ENCODE assay signal across 28 mouse cellular contexts in the genomic region with DNA sequence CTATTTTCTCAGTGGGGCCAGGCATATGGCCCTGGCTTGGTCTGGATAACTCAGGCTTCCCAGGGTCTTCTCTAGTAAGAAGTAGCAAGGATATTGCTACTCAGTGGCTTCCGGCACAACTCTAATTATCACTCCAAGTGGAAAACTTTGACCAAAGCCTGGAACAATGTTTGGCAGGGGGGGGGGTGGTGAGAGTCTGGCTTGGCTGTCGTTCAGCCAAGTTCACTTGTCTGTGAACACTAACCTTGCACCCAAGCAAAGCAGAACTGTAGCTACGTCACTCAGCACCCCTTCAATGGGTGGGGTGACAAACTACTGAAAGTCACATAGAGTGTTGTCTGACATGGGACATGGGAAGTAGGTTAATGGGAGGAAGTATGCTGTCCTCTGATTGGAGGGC. TPM values are rescaled to one million over a fixed set of nuclear protein-coding genes. Genes with fewer than 3 reads are reported as not detected.
DNase-seq lines count a peak whose midpoint lies in the region; ATAC-seq and TF ChIP-seq lines count a peak whose summit lies in the region.
"Had no signal": no experiment of that assay in that cellular context is flagged by ENCODE, and none has a peak within 500 bp of the region (broad histone marks: within the 10 kb centered on the region; RNA-seq: fewer than 3 reads in every experiment).

No protein-coding gene starts in this region.

- no peak overlapping the region for H3K4me3 ChIP-seq in heart, embryonic 10.5 days
- no peak overlapping the region for H3K4me3 ChIP-seq in midbrain, embryonic 10.5 days
- no peak overlapping the region for H3K4me3 ChIP-seq in midbrain, embryonic 14.5 days (replicated peaks; ENCODE audit: low read depth, low read length)
- H3K4me3 ChIP-seq in embryonic facial prominence, embryonic 10.5 days = no peak overlapping the region
- H3K4me3 ChIP-seq: embryonic facial prominence, embryonic 13.5 days; erythroblast, embryonic 14.5 days; heart, embryonic 15.5 days; hindbrain, embryonic 10.5 days; hindbrain, embryonic 13.5 days; intestine, embryonic 15.5 days had no signal

- ATAC-seq in midbrain, embryonic 14.5 days (ENCODE audit: low FRiP score, low TSS enrichment) = no peak
- ATAC-seq: forebrain, embryonic 14.5 days; forebrain, postnatal 0 days; hindbrain, embryonic 16.5 days; intestine, embryonic 15.5 days had no signal

- peaks cover 34% of the 10 kb centered on the region for H3K4me1 ChIP-seq in heart, embryonic 10.5 days
- peaks cover 85% of the 10 kb centered on the region for H3K4me1 ChIP-seq in midbrain, embryonic 10.5 days
- H3K4me1 ChIP-seq in midbrain, embryonic 14.5 days (ENCODE audit: control insufficient read depth, insufficient read depth, low read length) = peaks cover 37% of the 10 kb centered on the region
- peaks cover 63% of the 10 kb centered on the region for H3K4me1 ChIP-seq in embryonic facial prominence, embryonic 10.5 days

- no peak for TF ChIP-seq CTCF in brain, embryonic 14.5 days (IDR thresholded peaks at IDR 0.05; ENCODE audit: borderline replicate concordance, extremely low read depth, insufficient read depth, insufficient read length)

- WGBS in heart, embryonic 10.5 days = 31% methylated on average over 3 of the region's 3 CpGs
- WGBS in midbrain, embryonic 10.5 days = 74% methylated on average over 3 of the region's 3 CpGs
- WGBS in midbrain, embryonic 14.5 days = 63% methylated on average over 3 of the region's 3 CpGs
- WGBS in embryonic facial prominence, embryonic 10.5 days = 76% methylated on average over 3 of the region's 3 CpGs

- TF ChIP-seq POLR2A in brain, embryonic 14.5 days (IDR thresholded peaks at IDR 0.05; ENCODE audit: borderline replicate concordance, extremely low read depth, insufficient read depth, insufficient read length, poor library complexity, severe bottlenecking) = no peak

- H3K4me2 ChIP-seq in midbrain, embryonic 14.5 days (ENCODE audit: low read length) = no peak overlapping the region
- H3K4me2 ChIP-seq: embryonic facial prominence, embryonic 13.5 days; heart, embryonic 15.5 days; hindbrain, embryonic 13.5 days; intestine, embryonic 15.5 days had no signal

- DNase-seq in heart, embryonic 10.5 days (ENCODE audit: low spot score) = no peak
- no peak for DNase-seq in heart, adult 18-20 months
- no peak for DNase-seq in midbrain, embryonic 10.5 days (ENCODE audit: low spot score)
- DNase-seq in midbrain, embryonic 14.5 days = no peak
- peak; percentile 26 for DNase-seq in brain, embryonic 14.5 days (ENCODE audit: low read depth)
- no peak for DNase-seq in embryonic facial prominence, embryonic 10.5 days (ENCODE audit: low spot score)
- no peak for DNase-seq in embryo, embryonic 11 days
- DNase-seq: adrenal gland, adult 2 months; adrenal gland, postnatal 14 days; B cell, adult 2 months; cerebellum, adult 18-20 months; cerebellum, adult 9-10 months; cerebellum, postnatal 14 days; forebrain, postnatal 0 days; gastrocnemius, postnatal 25 days; heart, postnatal 10 days; heart, postnatal 36 days; kidney, adult 11 months had no signal

- H3K9me3 ChIP-seq in heart, embryonic 10.5 days = no peaks in the 10 kb centered on the region
- no peaks in the 10 kb centered on the region for H3K9me3 ChIP-seq in midbrain, embryonic 10.5 days (replicated peaks)
- no peaks in the 10 kb centered on the region for H3K9me3 ChIP-seq in midbrain, embryonic 14.5 days (ENCODE audit: control insufficient read depth, low read length)
- no peaks in the 10 kb centered on the region for H3K9me3 ChIP-seq in embryonic facial prominence, embryonic 10.5 days
- H3K9me3 ChIP-seq: embryonic facial prominence, embryonic 13.5 days; G1E; heart, embryonic 15.5 days; hindbrain, embryonic 10.5 days; hindbrain, embryonic 13.5 days; intestine, embryonic 15.5 days had no signal

- H3K27ac ChIP-seq in heart, embryonic 10.5 days = 0 out of 2 replicates have a peak overlapping the region, but pooled peaks have one; percentile 7
- peak overlapping the region; percentile 14 for H3K27ac ChIP-seq in midbrain, embryonic 10.5 days (replicated peaks)
- H3K27ac ChIP-seq in midbrain, embryonic 14.5 days (replicated peaks; ENCODE audit: low read depth, low read length) = no peak overlapping the region
- H3K27ac ChIP-seq in embryonic facial prominence, embryonic 10.5 days (replicated peaks) = no peak overlapping the region
- H3K27ac ChIP-seq: embryonic facial prominence, embryonic 13.5 days; heart, embryonic 15.5 days; hindbrain, embryonic 10.5 days; hindbrain, embryonic 13.5 days; intestine, embryonic 15.5 days had no signal

- no peaks in the 10 kb centered on the region for H3K27me3 ChIP-seq in heart, embryonic 10.5 days (ENCODE audit: insufficient read depth, poor library complexity, severe bottlenecking)
- H3K27me3 ChIP-seq in midbrain, embryonic 10.5 days (ENCODE audit: low read depth, poor library complexity, severe bottlenecking) = no peaks in the 10 kb centered on the region
- no peaks in the 10 kb centered on the region for H3K27me3 ChIP-seq in midbrain, embryonic 14.5 days (ENCODE audit: control insufficient read depth, insufficient read depth, low read length)
- H3K27me3 ChIP-seq in embryonic facial prominence, embryonic 10.5 days (replicated peaks; ENCODE audit: low read depth, poor library complexity, severe bottlenecking) = no peaks in the 10 kb centered on the region
- H3K27me3 ChIP-seq: CH12.LX; embryonic facial prominence, embryonic 13.5 days; heart, embryonic 15.5 days; hindbrain, embryonic 13.5 days; intestine, embryonic 15.5 days had no signal

- H3K9ac ChIP-seq in midbrain, embryonic 14.5 days (replicated peaks; ENCODE audit: low read length) = no peak overlapping the region
- H3K9ac ChIP-seq: embryonic facial prominence, embryonic 13.5 days; forebrain, postnatal 0 days; heart, embryonic 15.5 days; hindbrain, embryonic 13.5 days; intestine, embryonic 15.5 days had no signal

- no peaks in the 10 kb centered on the region for H3K36me3 ChIP-seq in heart, embryonic 10.5 days
- no peaks in the 10 kb centered on the region for H3K36me3 ChIP-seq in midbrain, embryonic 10.5 days
- no peaks in the 10 kb centered on the region for H3K36me3 ChIP-seq in midbrain, embryonic 14.5 days (ENCODE audit: control insufficient read depth, insufficient read depth, low read length)
- no peaks in the 10 kb centered on the region for H3K36me3 ChIP-seq in embryonic facial prominence, embryonic 10.5 days (replicated peaks)
- H3K36me3 ChIP-seq: embryonic facial prominence, embryonic 13.5 days; G1E; heart, embryonic 15.5 days; hindbrain, embryonic 10.5 days; hindbrain, embryonic 13.5 days; intestine, embryonic 15.5 days had no signal

RNA-seq across cellular contexts. Expression of a gene that starts 38.7 kb away (rescaled TPM):
- polyA plus RNA-seq in heart, embryonic 10.5 days (2016; fragmentation: Nextera tagmentation; extraction: Ambion mirVana) = 2.3 and 3.6 TPM in 2 replicates
- total RNA-seq in heart, adult 18-20 months (2021) = 1 to 10 TPM; 2.3 to 2.9 TPM
- 5.4 and 6.8 TPM in 2 replicates for polyA plus RNA-seq in midbrain, embryonic 10.5 days (2016; fragmentation: Nextera tagmentation; extraction: Ambion mirVana)
- 8.4 and 10.3 TPM in 2 replicates for polyA plus RNA-seq in midbrain, embryonic 14.5 days (2014; fragmentation: Nextera tagmentation; extraction: Ambion mirVana)
- 5.5 and 12.7 TPM in 2 replicates for polyA plus RNA-seq in brain, embryonic 14.5 days (2012; rRNA removed)
- polyA plus RNA-seq in embryonic facial prominence, embryonic 10.5 days (2016; fragmentation: Nextera tagmentation; extraction: Ambion mirVana) = 5.5 and 6.0 TPM in 2 replicates

Comparison
In these comparisons a context has a peak if more than half of its experiments do, and no peak if none do; other contexts are left out.
1. H3K27ac ChIP-seq: peak in heart, embryonic 10.5 days (single experiment) and midbrain, embryonic 10.5 days (single experiment); none in midbrain, embryonic 14.5 days (single experiment) and embryonic facial prominence, embryonic 10.5 days (single experiment).